Mouse (Mus musculus): ENCODE results near the gene Fuom. TPM values are rescaled to one million over a fixed set of nuclear protein-coding genes. Genes with fewer than 3 reads are reported as not detected.
"Not testable (repeated sequence)": the region's sequence is repeated elsewhere in the genome, so short reads cannot be mapped to it uniquely, and the experiment has no call there.

Gene Fuom
- polyA plus RNA-seq, 1 experiment = 34.8 TPM

DNA sequence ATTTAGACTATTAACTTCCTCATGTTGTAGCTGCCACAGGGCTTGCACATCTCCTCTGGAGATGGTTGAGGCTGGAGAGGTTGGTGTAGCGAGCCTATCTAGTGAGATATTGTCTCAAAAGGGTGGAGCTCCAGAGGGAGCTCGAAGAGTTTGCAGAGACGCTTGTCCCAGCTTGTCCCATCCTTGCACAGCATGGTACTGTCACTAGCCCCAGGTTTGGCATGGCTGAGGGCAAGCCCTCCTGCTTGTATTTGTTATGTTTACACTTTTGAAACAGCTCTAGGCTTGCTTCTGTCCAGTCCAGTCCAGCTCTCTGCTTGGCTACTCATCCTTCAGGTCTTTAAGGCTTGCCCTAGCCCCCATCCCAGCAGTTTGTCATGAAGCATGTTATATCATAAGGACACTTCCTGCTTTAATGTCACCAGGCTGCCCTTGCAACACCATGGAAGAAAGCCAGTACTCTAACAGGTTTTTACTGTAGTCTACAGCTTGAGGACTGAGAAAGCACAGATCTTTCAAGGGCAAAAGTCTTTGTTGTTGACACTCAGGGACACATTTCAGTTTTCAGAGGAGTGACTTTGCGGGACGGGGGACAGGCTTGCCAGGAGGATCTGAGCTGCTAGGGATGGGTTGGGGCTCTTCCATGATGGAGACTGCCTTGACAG is 33.0 kb upstream of the Fuom start:
- DNase-seq = no peak
- Histone ChIP-seq H3K27ac (ENCODE audit: control insufficient read depth, insufficient read depth, low read length) (no peak overlapping the region), H3K36me3 (ENCODE audit: control insufficient read depth, insufficient read depth, low read length) (peaks cover 1% of the 10 kb centered on the region; the same call in 1 of the 2 replicates), H3K27me3 (ENCODE audit: control insufficient read depth, insufficient read depth, low read length) (no peaks in the 10 kb centered on the region), H3K4me3 (ENCODE audit: control insufficient read depth, insufficient read depth, low read length) (no peak overlapping the region), H3K4me1 (replicated peaks; ENCODE audit: control insufficient read depth, insufficient read depth, low read length) (no peaks in the 10 kb centered on the region; the same call in 1 of the 2 replicates)
- WGBS = 88% methylated on average over 5 of the region's 5 CpGs
- TF ChIP-seq POLR2A (IDR thresholded peaks at IDR 0.05; ENCODE audit: control insufficient read depth, extremely low read depth, insufficient read depth, low read length, poor library complexity) (no peak), CTCF (IDR thresholded peaks at IDR 0.05; ENCODE audit: borderline replicate concordance, control insufficient read depth, extremely low read depth, insufficient read depth, low read length, poor library complexity) (no peak)

DNA sequence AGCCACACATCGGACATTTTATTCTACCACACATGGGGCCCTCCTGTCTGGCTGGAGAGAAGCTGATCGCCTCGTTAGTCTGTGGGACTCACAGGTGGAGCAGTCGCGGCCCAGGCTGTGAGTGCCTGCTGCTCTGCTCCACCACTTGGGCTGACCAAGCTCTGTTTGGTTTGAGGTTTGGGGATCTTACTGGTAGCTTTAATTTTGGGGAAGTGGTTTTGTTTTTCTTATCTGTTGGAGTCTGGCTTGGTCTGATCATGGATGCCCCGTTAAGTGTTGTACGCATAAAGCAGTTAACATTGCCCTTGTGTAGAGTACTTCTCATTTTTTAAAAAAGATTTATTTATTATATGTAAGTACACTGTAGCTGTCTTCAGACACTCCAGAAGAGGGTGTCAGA is 31.8 kb upstream of the Fuom start:
- not testable (repeated sequence) for DNase-seq; H3K4me3 ChIP-seq (ENCODE audit: control insufficient read depth, insufficient read depth, low read length); H3K4me1 ChIP-seq (replicated peaks; ENCODE audit: control insufficient read depth, insufficient read depth, low read length); H3K36me3 ChIP-seq (ENCODE audit: control insufficient read depth, insufficient read depth, low read length); H3K27ac ChIP-seq (ENCODE audit: control insufficient read depth, insufficient read depth, low read length); H3K27me3 ChIP-seq (ENCODE audit: control insufficient read depth, insufficient read depth, low read length)
- WGBS = 32% methylated on average over 7 of the region's 7 CpGs

DNA sequence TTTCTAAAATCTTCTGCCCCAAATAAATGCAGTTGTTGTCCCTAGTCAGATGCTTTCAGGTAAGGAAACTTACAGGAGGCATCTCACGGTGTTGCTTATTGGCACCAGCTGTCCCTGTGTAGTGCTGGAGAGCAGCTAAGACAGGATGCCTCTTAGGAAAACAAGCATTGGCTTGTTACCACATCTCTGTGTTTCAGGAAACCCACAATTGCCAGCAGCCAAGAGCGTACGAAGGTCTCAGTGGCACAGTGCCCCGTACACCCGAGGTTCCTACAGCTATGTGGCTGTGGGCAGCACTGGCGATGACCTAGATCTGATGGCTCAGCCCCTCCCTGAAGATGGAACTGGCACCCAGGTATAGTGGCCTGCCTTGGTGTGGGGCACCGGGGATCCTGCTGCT is 29.9 kb upstream of the Fuom start:
- H3K27ac ChIP-seq (ENCODE audit: control insufficient read depth, insufficient read depth, low read length); H3K36me3 ChIP-seq (ENCODE audit: control insufficient read depth, insufficient read depth, low read length); DNase-seq; H3K4me3 ChIP-seq (ENCODE audit: control insufficient read depth, insufficient read depth, low read length); H3K4me1 ChIP-seq (replicated peaks; ENCODE audit: control insufficient read depth, insufficient read depth, low read length); H3K27me3 ChIP-seq (ENCODE audit: control insufficient read depth, insufficient read depth, low read length): not testable (repeated sequence)
- 24% methylated on average over 7 of the region's 7 CpGs for WGBS

DNA sequence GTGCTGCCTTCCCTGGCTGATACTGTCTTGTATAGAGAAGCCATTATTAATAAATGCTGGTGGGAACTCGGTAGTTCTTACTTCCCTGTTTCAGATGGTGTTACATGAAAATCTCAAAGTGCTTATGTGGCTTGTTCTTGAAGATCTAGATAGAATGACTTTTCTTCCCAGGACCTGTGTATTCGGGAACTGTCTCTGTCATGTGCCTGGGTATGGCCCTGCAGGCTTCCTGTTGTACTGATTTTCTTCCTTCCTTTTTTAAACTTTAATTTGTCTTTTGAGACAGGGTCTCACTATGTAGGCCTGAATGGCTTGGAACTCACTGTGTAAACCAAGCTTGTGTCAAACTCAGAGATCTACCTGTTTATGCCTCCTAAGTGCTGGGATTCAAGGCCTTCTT is 25.7 kb upstream of the Fuom start:
- Histone ChIP-seq H3K36me3 (ENCODE audit: control insufficient read depth, insufficient read depth, low read length) (peaks cover 5% of the 10 kb centered on the region; the same call in 1 of the 2 replicates), H3K4me3 (ENCODE audit: control insufficient read depth, insufficient read depth, low read length) (no peak overlapping the region), H3K4me1 (replicated peaks; ENCODE audit: control insufficient read depth, insufficient read depth, low read length) (peaks cover 12% of the 10 kb centered on the region), H3K27me3 (ENCODE audit: control insufficient read depth, insufficient read depth, low read length) (no peaks in the 10 kb centered on the region), H3K27ac (ENCODE audit: control insufficient read depth, insufficient read depth, low read length) (no peak overlapping the region)
- no peak for DNase-seq
- 44% methylated on average over 2 of the region's 2 CpGs for WGBS
- no peak for TF ChIP-seq POLR2A (IDR thresholded peaks at IDR 0.05; ENCODE audit: control insufficient read depth, extremely low read depth, insufficient read depth, low read length, poor library complexity)
- no peak for TF ChIP-seq CTCF (IDR thresholded peaks at IDR 0.05; ENCODE audit: borderline replicate concordance, control insufficient read depth, extremely low read depth, insufficient read depth, low read length, poor library complexity)

DNA sequence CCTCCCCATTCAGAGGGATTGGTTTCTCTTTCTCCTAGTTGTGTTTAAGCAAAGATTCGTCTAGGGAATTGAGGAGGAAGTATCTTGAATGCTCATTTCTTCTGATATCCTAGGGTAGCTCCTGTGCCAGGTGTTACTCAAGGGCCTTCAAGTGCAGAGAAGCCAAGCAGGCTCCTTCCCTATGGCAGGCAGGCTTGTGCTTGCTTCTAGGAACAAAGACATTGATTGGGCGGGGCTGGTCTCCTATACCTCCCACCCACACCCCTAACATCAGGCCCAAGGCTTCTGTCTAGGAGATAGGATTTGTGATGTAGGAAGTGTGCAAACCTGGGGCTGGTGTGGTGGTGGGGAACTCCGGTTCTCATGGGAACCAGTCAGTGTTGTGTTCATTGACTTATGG is 24.7 kb upstream of the Fuom start:
- DNase-seq = no peak
- Histone ChIP-seq H3K27me3 (ENCODE audit: control insufficient read depth, insufficient read depth, low read length) (no peaks in the 10 kb centered on the region), H3K4me3 (ENCODE audit: control insufficient read depth, insufficient read depth, low read length) (no peak overlapping the region), H3K36me3 (ENCODE audit: control insufficient read depth, insufficient read depth, low read length) (peaks cover 5% of the 10 kb centered on the region; the same call in 1 of the 2 replicates), H3K4me1 (replicated peaks; ENCODE audit: control insufficient read depth, insufficient read depth, low read length) (peaks cover 12% of the 10 kb centered on the region), H3K27ac (ENCODE audit: control insufficient read depth, insufficient read depth, low read length) (no peak overlapping the region)
- TF ChIP-seq POLR2A (IDR thresholded peaks at IDR 0.05; ENCODE audit: control insufficient read depth, extremely low read depth, insufficient read depth, low read length, poor library complexity) (no peak), CTCF (IDR thresholded peaks at IDR 0.05; ENCODE audit: borderline replicate concordance, control insufficient read depth, extremely low read depth, insufficient read depth, low read length, poor library complexity) (no peak)
- 47% methylated on average over 3 of the region's 3 CpGs for WGBS

DNA sequence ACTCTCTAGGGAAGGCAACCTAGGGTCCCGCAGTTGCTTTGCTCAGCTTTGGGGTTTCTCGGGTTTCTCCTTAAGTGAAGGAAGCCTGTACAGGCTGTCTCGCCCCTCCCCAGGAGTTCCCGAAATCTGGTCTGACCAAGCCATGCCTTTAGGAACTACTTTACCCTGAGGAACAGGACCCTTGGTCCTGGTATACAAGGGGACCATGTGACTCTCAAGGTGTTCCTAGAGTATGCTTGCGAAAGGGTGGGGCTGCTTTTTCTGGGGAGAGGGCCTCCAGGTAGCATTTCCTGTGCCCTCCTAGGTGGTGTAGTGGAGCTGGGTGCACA is 23.7 kb upstream of the Fuom start:
- no peak overlapping the region; the same call in 1 of the 2 replicates for H3K27ac ChIP-seq (ENCODE audit: control insufficient read depth, insufficient read depth, low read length)
- TF ChIP-seq POLR2A (IDR thresholded peaks at IDR 0.05; ENCODE audit: control insufficient read depth, extremely low read depth, insufficient read depth, low read length, poor library complexity) (no peak), CTCF (IDR thresholded peaks at IDR 0.05; ENCODE audit: borderline replicate concordance, control insufficient read depth, extremely low read depth, insufficient read depth, low read length, poor library complexity) (no peak)

DNA sequence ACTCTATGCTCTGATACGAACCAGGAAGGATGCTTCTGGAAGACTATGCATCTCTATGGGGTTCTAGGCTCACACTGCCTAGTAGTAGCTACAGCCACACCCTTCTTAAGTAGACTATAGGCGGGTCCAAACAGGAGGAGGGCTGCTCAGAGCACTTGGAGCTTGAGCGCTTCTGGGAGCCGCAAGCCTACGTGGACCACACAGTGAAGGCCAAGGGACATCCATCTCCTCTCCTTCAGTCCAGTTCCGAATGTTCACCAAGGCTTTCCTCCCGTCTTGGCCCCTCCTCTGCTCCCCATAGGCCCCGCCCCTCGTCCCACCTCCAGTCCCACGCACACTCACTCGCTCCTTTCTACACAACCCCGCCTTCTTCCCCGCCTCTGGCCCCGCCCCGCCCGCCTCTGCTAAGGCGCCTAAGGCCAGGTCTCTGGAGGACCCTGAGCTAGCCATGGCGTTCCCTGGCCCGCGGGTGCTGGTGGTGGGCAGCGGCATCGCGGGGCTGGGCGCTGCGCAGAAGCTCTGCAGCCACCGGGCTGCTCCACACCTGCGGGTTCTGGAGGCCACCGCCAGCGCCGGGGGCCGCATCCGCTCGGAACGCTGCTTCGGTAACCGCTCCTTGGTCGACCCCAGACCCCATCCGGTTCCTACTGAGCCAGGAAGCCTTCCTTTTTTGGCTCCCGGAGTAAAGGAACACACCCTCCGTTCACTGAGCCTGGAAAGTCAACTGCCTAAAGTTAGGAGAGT is 23.2 kb upstream of the Fuom start:
- TF ChIP-seq CTCF (IDR thresholded peaks at IDR 0.05; ENCODE audit: borderline replicate concordance, control insufficient read depth, extremely low read depth, insufficient read depth, low read length, poor library complexity) = no peak; the same call in 1 of the 2 replicates
- TF ChIP-seq POLR2A (IDR thresholded peaks at IDR 0.05; ENCODE audit: control insufficient read depth, extremely low read depth, insufficient read depth, low read length, poor library complexity) = peak; percentile 70
- peaks cover 5% of the 10 kb centered on the region; the same call in 1 of the 2 replicates for H3K36me3 ChIP-seq (ENCODE audit: control insufficient read depth, insufficient read depth, low read length)
- peaks cover 12% of the 10 kb centered on the region for H3K4me1 ChIP-seq (replicated peaks; ENCODE audit: control insufficient read depth, insufficient read depth, low read length)
- 1% methylated on average over 40 of the region's 40 CpGs for WGBS
- H3K4me3 ChIP-seq (ENCODE audit: control insufficient read depth, insufficient read depth, low read length) = peak overlapping the region; percentile 95
- peak; percentile 93 for DNase-seq
- H3K27me3 ChIP-seq (ENCODE audit: control insufficient read depth, insufficient read depth, low read length) = no peaks in the 10 kb centered on the region
- H3K27ac ChIP-seq (ENCODE audit: control insufficient read depth, insufficient read depth, low read length) = no peak overlapping the region; the same call in 1 of the 2 replicates

More for the DNA sequence above, 23.7 kb upstream of the Fuom start:
- WGBS = 3% methylated on average over 5 of the region's 5 CpGs
- H3K36me3 ChIP-seq (ENCODE audit: control insufficient read depth, insufficient read depth, low read length) = peaks cover 5% of the 10 kb centered on the region; the same call in 1 of the 2 replicates
- no peaks in the 10 kb centered on the region for H3K27me3 ChIP-seq (ENCODE audit: control insufficient read depth, insufficient read depth, low read length)
- peaks cover 12% of the 10 kb centered on the region for H3K4me1 ChIP-seq (replicated peaks; ENCODE audit: control insufficient read depth, insufficient read depth, low read length)
- peak overlapping the region; percentile 95 for H3K4me3 ChIP-seq (ENCODE audit: control insufficient read depth, insufficient read depth, low read length)
- DNase-seq = no peak

Measured in thymus, adult 2 months (tissue).